Mouse (Mus musculus): ENCODE results near the gene Metap1d. TPM values are rescaled to one million over a fixed set of nuclear protein-coding genes. Genes with fewer than 3 reads are reported as not detected.

Metap1d gene
- total and polyA plus RNA-seq, 3 experiments, result 18.9 to 28.3 (median 21.5) TPM

- no peak overlapping the region for H3K4me3 ChIP-seq (replicated peaks in 1 of 3; ENCODE audit: low read depth in 2 of 3, low read length in 2 of 3, poor library complexity in 1 of 3)
- H3K9ac ChIP-seq (ENCODE audit: insufficient read depth, low read depth), result no peak overlapping the region
- no peak for DNase-seq (ENCODE audit: extremely low read depth)
- in situ Hi-C loops (cut with MboI; ENCODE audit: low pct_ligation_motif_present, low pct_unique_long_range_greater_than_20kb, low sequenced_read_pairs) (no loop called here), dilution Hi-C loops (cut with MboI; ENCODE audit: extremely low pct_ligation_motif_present, extremely low pct_unique_long_range_greater_than_20kb, low sequenced_read_pairs) (no loop called here)
- no peak for TF ChIP-seq USF1 (IDR thresholded peaks at IDR 0.05; ENCODE audit: low read depth, low read length)
- peaks cover 12 to 47% of the 10 kb centered on the region in 2 experiments for H3K36me3 ChIP-seq (replicated peaks in 1 of 2; ENCODE audit: control insufficient read depth in 1 of 2, insufficient read depth in 1 of 2, low read length in 1 of 2)
- peaks cover 3 to 26% of the 10 kb centered on the region in 2 experiments for H3K4me1 ChIP-seq (ENCODE audit: control insufficient read depth in 1 of 2, insufficient read depth in 2 of 2)
- H3K27ac ChIP-seq (ENCODE audit: insufficient read depth, low read depth), result no peak overlapping the region
- H3K9me3 ChIP-seq (replicated peaks; ENCODE audit: low read length), result no peaks in the 10 kb centered on the region
- H3K79me2 ChIP-seq (replicated peaks; ENCODE audit: control insufficient read depth, extremely low read depth, insufficient read depth, poor library complexity, severe bottlenecking), result no peaks in the 10 kb centered on the region
- H3K27me3 ChIP-seq (replicated peaks), result no peaks in the 10 kb centered on the region
- no peak overlapping the region for H3K4me2 ChIP-seq (ENCODE audit: insufficient read depth, low read depth, poor library complexity, severe bottlenecking)
Measured at GRCm38 (mm10) chr2:71461589-71461988, 8.5 kb downstream of the Metap1d start.

GRCm38 (mm10) chr2:71462066-71462465 is 9.0 kb downstream of the Metap1d start:
- dilution Hi-C loops (cut with MboI; ENCODE audit: extremely low pct_ligation_motif_present, extremely low pct_unique_long_range_greater_than_20kb, low sequenced_read_pairs), result no loop called here
- Histone ChIP-seq H3K9ac (ENCODE audit: insufficient read depth, low read depth) (no peak overlapping the region), H3K79me2 (replicated peaks; ENCODE audit: control insufficient read depth, extremely low read depth, insufficient read depth, poor library complexity, severe bottlenecking) (no peaks in the 10 kb centered on the region), H3K9me3 (replicated peaks; ENCODE audit: low read length) (no peaks in the 10 kb centered on the region), H3K36me3 (replicated peaks in 1 of 2; ENCODE audit: control insufficient read depth in 1 of 2, insufficient read depth in 1 of 2, low read length in 1 of 2) (peaks cover 12 to 52% of the 10 kb centered on the region in 2 experiments), H3K27me3 (replicated peaks) (no peaks in the 10 kb centered on the region), H3K4me1 (ENCODE audit: control insufficient read depth in 1 of 2, insufficient read depth in 2 of 2) (peaks cover 3 to 26% of the 10 kb centered on the region in 2 experiments), H3K4me2 (ENCODE audit: insufficient read depth, low read depth, poor library complexity, severe bottlenecking) (no peak overlapping the region), H3K27ac (ENCODE audit: insufficient read depth, low read depth) (no peak overlapping the region), H3K4me3 (replicated peaks in 1 of 3; ENCODE audit: low read depth in 2 of 3, low read length in 2 of 3, poor library complexity in 1 of 3) (no peak overlapping the region)
- no peak for TF ChIP-seq ZKSCAN1 (IDR thresholded peaks at IDR 0.05; ENCODE audit: borderline replicate concordance, low read depth, low read length)
- no peak for TF ChIP-seq ETS1 (conservative IDR thresholded peaks at IDR 0.05; ENCODE audit: low read depth, low read length)
- no peak for TF ChIP-seq CHD1 (IDR thresholded peaks at IDR 0.05; ENCODE audit: low read depth, low read length)
- TF ChIP-seq ZNF384 (IDR thresholded peaks at IDR 0.05; ENCODE audit: low read depth, low read length), result no peak
- no peak for TF ChIP-seq KAT2A (IDR thresholded peaks at IDR 0.05; ENCODE audit: insufficient replicate concordance, low read length)
- TF ChIP-seq BHLHE40 (IDR thresholded peaks at IDR 0.05; ENCODE audit: low read depth, low read length), result no peak
- no peak for TF ChIP-seq ZC3H11A (IDR thresholded peaks at IDR 0.05; ENCODE audit: low read depth, low read length)
- no peak for TF ChIP-seq MXI1 (IDR thresholded peaks at IDR 0.05; ENCODE audit: low read depth, low read length)
- no peak for TF ChIP-seq MAX (IDR thresholded peaks at IDR 0.05; ENCODE audit: low read length)
- TF ChIP-seq POLR2A (IDR thresholded peaks at IDR 0.05; ENCODE audit: low read depth, low read length), result no peak
- TF ChIP-seq IRF4 (IDR thresholded peaks at IDR 0.05; ENCODE audit: low read depth, low read length), result no peak
- DNase-seq (ENCODE audit: extremely low read depth), result no peak
- in situ Hi-C loops (cut with MboI; ENCODE audit: low pct_ligation_motif_present, low pct_unique_long_range_greater_than_20kb, low sequenced_read_pairs), result no loop called here

GRCm38 (mm10) chr2:71462553-71462952 is 9.5 kb downstream of the Metap1d start:
- in situ Hi-C loops (cut with MboI; ENCODE audit: low pct_ligation_motif_present, low pct_unique_long_range_greater_than_20kb, low sequenced_read_pairs) (no loop called here), dilution Hi-C loops (cut with MboI; ENCODE audit: extremely low pct_ligation_motif_present, extremely low pct_unique_long_range_greater_than_20kb, low sequenced_read_pairs) (no loop called here)
- peaks cover 3 to 26% of the 10 kb centered on the region in 2 experiments for H3K4me1 ChIP-seq (ENCODE audit: control insufficient read depth in 1 of 2, insufficient read depth in 2 of 2)
- H3K4me2 ChIP-seq (ENCODE audit: insufficient read depth, low read depth, poor library complexity, severe bottlenecking), result no peak overlapping the region
- peaks cover 12 to 55% of the 10 kb centered on the region in 2 experiments for H3K36me3 ChIP-seq (replicated peaks in 1 of 2; ENCODE audit: control insufficient read depth in 1 of 2, insufficient read depth in 1 of 2, low read length in 1 of 2)
- DNase-seq (ENCODE audit: extremely low read depth), result no peak
- H3K27ac ChIP-seq (ENCODE audit: insufficient read depth, low read depth), result no peak overlapping the region
- H3K27me3 ChIP-seq (replicated peaks), result no peaks in the 10 kb centered on the region
- no peaks in the 10 kb centered on the region for H3K79me2 ChIP-seq (replicated peaks; ENCODE audit: control insufficient read depth, extremely low read depth, insufficient read depth, poor library complexity, severe bottlenecking)
- no peak overlapping the region for H3K4me3 ChIP-seq (replicated peaks in 1 of 3; ENCODE audit: low read depth in 2 of 3, low read length in 2 of 3, poor library complexity in 1 of 3)
- H3K9ac ChIP-seq (ENCODE audit: insufficient read depth, low read depth), result no peak overlapping the region
- TF ChIP-seq JUN (IDR thresholded peaks at IDR 0.05; ENCODE audit: insufficient read depth, low read depth, low read length), result no peak
- TF ChIP-seq ZC3H11A (IDR thresholded peaks at IDR 0.05; ENCODE audit: low read depth, low read length), result no peak
- no peak for TF ChIP-seq E2F4 (IDR thresholded peaks at IDR 0.05; ENCODE audit: insufficient replicate concordance, low read depth, low read length)
- TF ChIP-seq GABPA (IDR thresholded peaks at IDR 0.05; ENCODE audit: insufficient replicate concordance, low read depth, low read length), result no peak
- no peak for TF ChIP-seq BHLHE40 (IDR thresholded peaks at IDR 0.05; ENCODE audit: low read depth, low read length)
- H3K9me3 ChIP-seq (replicated peaks; ENCODE audit: low read length), result no peaks in the 10 kb centered on the region

All from CH12.LX (cell line).